Mouse (Mus musculus): ENCODE results near the gene Sstr2.
A peak's percentile ranks its signal among the peaks of the same experiment; 100 is the strongest.

Gene Sstr2

DNA sequence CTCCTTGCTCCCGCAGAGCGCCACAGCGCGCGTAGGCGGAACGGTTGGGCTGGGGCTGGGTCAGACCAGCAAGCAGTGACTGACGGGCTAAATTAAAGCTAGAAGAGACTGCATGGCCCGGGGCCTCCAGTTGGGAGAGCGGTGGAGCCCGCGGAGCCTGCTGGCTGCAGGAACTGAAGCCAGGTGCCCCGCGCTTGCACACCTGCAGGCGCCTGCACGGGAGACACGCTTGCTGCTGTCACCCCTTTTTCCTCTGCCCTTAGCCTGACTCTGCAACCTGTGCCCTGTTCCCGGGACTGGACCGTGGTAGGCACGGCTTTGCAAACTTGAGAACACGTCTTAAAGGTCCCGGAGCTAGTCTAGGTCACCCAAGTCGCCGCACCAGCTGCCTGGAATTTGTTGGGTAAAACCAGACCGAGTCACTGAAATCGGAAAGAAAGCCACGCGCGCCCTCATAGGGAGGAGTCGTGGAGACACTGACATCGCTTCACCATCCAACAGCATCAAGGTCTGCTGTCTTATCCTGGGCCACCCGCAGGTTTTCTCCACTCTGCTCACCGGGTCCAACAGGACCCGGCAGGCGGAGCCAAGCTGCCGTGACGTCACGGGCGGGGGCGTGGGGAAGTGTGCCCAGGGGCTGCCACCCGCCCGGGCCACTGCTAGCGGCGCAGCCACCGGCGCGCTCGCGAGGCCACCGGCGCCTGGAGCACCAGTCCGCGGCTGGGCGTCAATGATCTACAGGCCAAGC, at the start of gene Sstr2:
Gene Sstr2, plus strand, starts transcription at position 671 of the 748 bp plus-strand sequence.
- peak; percentile 81 for DNase-seq

DNA sequence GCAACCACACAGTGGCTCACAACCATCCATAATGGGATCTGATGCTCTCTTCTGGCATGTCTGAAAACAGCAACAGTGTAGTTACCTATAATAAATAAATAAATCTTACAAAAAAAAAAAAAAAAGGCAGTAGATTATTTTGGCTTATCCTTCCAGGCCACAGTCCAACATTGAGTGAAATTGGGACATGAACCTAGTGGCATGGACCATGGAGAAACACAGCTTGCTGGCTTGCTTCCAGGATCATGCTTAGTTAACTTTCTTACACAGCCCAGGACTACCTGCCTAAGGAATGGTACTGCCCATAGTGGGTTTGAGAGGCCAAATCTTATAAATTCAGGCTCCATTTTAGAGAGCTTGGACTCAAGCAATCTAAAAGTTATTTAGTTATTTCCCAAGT, 47.5 kb upstream of the Sstr2 start:
- no peak for DNase-seq

DNA sequence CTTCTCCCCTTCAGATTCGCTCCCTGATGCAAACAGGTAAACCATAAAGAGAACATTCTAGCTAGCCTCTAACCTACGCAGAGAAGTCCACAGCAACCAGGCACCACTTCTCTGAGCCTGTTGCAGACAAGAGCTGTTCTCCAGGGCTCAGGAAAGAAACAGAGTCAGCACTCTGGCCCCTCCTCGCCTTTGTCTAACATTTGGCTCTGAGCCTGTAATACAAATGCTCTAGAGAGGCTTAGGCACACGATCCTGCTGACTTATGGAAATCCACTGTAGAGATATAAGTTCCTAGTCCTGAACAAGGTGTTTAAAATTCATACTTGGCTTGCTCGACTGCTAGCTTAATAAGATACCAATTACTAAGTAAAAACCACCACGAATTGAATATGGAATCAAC, 46.5 kb upstream of the Sstr2 start:
- DNase-seq, result no peak

DNA sequence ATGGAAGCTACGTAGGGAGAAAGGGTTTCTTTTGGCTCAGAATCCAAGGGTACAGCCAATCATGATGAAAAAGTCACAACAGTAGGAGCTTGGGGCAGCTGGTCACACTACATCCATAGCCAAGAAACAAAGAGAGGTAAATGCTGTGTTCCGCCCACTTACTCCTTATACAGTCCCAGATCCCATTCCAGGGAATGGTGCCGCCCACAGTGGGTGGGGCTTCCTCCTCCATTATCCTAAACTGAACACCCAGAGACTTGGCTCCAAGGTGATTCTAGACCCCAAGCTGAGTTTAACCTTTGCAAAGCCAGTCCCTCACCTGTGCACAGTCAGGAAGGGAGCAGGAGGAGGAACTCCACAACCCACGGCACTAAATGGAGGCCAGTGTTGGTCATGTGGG, 41.9 kb upstream of the Sstr2 start:
- DNase-seq, result no peak

DNA sequence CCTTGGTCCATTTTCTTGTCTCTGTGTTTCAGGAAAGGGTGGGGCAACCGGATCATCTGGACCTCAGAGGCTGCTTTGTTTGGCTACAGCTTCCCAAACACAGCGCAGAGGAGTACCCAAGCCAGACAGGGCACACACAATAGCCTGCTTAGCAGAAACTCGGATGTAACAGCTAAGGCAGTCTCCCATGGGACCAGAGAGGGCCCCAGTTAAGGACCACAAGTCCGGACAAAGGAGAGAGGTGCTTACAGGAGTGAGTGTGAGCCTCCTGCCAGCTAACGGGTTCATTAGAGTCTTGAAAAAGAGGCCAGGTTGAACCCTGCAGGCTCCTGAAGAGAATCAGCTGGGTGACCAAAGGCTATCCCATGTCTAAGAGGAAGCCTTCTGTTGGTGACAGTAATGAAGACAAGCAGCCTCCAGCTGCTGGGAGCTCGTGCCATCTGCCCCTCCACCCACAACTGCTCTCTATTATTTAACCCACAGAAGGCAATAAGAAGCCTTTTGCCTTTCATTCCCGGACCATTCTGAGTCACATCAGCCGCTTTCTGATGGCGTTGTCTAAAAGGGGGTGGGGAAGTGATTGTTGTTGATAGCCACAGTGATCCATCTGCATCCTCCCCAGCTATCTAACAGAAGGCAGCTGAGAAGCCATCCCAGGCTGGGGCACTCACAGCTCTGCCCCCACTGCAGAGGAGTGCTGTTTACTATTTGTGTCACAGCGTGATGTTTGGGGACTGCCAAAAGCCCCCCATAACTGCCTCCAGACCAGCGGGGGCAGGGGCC, 35.1 kb upstream of the Sstr2 start:
- DNase-seq, result peak; percentile 25

DNA sequence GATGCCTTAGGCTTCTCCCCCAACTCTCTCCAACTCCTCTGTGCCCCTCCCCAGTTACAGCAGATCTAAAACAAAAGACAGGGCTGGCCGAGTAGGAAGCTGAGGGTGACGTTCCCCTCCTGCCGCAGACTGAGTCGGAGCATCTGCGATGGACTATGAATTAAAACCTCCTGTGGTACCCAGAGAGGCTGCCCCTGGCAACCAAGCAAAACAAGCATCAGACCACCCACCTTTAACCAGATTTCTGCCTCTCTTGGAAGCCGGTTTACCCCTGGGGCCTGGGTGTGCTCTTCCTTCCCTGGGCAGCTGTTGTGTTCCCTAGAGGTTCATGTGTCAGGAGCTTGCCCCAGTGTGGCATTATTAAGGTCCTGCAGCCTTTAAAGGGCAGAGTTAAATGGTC, 32.7 kb upstream of the Sstr2 start:
- DNase-seq, result no peak

DNA sequence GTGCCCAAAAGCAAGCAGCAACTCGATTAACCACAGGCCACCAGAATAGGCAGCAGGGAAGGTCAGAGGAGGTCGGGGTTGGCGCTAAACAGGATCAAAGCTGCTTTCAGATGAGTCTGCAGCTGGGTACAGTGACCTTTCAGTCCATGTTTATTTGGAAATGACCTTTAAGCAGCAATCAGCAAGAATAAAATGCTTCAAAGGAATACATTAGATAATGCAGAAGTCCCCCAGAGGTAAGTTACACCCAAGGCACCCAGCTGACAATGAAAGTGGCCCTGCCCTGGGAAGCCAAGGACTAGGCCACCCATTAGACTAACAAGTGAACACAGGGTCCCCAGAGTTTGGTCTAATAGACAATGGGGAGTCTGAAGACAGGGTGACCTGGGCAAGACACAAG, 30.2 kb upstream of the Sstr2 start:
- DNase-seq, result no peak

DNA sequence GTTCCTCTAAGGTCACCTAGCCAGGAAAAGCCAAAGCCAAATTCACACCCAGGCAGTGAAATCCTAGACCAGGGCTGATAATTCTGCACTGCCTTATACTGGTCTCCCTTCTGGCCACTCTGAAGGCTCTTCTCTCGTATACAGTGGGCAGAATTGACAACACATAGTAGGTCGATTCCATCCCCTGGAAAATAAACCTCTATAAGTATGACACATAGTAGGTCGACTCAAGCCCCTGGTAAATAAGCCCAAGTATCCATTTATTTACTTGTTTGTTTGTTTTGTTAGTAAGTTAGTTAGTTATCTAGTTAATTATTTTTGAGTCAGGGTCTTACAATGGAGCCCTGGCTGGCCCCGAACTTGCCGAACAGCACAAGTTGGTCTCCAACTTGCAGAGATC, 24.0 kb upstream of the Sstr2 start:
- no peak for DNase-seq

DNA sequence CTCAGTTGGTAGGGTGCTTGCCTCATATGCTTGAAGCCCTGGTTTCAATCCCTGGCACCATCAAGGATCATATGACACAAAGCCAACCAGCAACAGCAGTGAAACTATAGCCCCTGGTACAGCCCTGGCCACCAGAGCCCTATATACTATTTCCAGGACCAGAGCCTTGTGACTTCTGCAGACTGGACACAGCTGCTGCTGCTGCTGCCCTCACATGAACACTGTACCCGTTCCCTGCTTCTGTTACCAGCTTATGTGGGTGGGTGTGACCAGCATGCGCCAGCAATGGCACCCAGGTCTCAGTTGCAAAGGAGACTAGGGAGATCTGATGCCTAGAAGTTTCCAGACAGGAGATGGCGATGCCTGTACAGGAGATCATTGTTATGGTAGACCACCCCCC, 21.5 kb upstream of the Sstr2 start:
- DNase-seq, result no peak

DNA sequence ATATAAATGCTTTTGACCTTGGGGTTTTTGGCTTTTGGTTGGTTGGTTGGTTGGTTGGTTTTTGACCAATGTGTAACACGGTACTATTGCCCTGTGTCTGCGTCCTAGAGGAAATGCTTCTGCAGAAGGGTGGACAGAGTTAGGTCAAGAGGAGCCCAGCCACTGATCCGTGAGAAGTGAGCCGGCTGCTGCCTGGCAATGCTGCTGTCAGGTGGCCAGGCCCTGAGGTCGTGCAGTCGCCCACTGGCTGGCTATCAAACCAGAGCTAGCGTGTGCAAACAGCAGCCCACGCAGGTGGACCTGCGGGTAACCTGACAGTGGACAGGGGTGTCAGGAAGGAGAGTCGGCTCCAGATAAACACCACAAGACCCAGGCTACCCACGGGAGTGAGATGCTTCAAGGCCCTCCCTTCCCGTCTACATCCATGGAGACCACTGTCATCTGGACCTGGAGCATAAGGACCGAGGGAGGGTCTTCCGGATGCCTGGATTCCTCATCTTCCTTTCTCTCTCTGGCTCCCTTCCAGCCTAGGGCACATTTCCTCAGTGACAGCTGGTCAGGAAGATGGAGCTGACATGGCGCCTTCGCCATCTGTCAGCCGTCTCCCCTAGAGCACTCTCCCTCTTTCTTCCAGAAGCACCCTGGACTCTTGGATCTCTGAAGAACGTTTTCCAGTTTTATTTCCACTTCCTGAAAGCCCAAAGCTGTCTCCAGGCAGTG, 18.5 kb upstream of the Sstr2 start:
- DNase-seq, result no peak

DNA sequence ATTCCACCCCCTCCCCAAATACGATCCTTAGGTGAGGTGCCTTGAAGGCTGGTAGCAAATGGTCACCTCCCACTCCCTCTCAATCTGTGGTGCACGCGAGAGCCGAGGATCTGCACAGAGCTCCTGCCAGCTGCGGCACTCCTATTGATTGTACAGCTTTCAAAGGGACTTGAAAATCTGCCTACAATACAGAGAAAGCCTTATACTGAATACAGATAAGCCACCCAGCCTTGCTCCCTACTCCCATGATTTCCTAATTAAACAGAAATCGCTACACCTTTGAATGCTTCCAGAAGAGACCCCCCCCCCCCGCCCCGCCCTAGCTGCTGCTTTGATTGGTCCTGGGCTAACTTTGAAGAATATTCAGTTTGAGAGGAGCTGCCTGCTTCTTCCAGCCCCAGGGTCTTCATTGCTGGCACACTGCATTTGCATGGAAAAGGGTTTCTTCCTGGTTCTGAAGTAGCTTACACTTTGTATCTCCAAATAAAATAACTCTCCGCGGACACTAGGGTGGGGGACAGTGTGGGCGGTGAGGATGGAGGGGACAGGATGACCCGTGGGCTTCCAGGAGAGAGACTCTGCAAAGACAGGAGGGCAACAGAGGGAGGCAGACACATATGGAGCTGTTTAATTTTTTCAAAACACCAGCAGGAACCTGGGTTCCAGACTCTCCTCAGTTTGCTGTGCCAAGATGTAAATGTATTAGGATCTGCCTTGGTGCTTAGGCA, 17.4 kb upstream of the Sstr2 start:
- DNase-seq, result no peak

DNA sequence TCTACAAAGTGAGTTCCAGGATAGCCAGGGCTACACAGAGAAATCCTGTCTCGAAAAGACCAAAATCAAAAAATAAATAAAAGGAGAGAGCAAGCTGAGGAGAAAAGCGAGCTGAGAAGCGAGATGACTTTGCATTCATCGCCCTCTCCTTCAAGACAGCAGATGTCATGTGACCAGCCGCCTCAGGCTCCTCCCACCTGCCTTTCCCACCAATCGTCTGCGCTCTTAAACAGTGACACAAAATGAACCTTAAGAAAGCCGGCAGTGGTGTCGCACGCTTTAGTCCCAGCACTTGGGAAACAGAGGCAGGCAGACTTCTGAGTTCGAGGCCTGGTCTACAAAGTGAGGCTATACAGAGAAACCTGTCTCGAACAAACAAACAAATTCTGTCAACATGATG, 11.6 kb upstream of the Sstr2 start:
- no peak for DNase-seq

DNA sequence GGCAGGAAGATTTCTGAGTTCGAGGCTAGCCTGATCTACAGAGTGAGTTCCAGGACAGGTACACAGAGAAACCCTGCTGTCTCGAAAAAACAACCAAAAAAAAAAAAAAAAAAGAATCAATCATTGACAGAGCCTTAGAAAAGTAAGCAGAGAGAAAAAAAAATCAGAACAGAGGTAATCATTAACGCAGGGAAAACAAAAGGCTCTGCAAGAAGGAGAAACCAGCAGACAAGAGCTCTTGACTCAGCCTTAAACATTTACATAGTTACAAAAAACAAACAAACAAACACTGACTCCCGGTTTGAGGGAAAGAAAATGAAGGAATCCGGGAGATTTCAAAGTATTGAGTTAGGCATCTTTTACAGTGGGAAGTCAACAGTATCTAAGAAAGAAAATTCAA, 9.6 kb upstream of the Sstr2 start:
- no peak for DNase-seq

DNA sequence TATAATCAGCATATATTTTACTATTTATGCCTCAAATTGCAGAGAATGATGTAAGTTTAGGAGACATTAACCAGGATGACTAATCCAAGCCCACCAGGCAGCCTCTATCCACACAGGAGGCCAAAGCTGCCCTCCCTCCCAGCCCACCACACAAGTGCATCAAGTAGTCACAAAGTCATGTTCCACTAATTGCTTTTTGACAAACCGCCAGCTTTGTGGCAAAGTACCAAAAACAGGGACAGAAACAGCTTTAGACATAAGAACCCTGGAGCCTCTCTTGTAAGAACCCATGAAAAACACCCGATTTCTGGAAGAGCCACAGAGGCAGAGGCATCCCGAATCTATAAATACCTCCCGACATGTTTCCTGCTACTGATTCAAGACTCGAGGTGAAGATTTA, 8.9 kb upstream of the Sstr2 start:
- peak; percentile 38 for DNase-seq

DNA sequence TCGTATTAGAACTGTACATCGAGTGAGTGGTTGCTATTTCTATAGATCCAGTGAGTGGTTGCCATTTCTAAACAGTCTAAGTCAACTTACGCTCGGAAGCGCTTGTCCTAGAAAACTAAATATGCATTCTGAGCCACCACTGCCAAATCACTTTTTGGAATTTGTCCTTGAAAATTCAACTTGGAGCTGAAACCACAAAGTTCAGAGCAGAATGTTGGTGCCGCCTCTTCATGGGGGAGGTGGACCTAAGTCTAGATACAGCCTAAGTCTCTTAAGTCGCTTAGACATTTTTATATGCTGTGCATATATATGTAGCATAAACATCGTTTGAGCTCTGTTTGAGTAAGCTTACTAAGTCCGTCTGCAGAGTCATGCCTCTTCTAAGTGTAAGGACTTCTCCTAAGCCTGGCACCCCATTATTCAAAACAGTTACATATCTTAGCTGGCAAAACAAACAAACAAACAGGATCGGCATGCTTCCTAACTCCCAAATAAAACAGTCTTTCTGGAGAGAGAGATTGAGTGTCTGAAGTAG, 8.0 kb upstream of the Sstr2 start:
- no peak for DNase-seq

DNA sequence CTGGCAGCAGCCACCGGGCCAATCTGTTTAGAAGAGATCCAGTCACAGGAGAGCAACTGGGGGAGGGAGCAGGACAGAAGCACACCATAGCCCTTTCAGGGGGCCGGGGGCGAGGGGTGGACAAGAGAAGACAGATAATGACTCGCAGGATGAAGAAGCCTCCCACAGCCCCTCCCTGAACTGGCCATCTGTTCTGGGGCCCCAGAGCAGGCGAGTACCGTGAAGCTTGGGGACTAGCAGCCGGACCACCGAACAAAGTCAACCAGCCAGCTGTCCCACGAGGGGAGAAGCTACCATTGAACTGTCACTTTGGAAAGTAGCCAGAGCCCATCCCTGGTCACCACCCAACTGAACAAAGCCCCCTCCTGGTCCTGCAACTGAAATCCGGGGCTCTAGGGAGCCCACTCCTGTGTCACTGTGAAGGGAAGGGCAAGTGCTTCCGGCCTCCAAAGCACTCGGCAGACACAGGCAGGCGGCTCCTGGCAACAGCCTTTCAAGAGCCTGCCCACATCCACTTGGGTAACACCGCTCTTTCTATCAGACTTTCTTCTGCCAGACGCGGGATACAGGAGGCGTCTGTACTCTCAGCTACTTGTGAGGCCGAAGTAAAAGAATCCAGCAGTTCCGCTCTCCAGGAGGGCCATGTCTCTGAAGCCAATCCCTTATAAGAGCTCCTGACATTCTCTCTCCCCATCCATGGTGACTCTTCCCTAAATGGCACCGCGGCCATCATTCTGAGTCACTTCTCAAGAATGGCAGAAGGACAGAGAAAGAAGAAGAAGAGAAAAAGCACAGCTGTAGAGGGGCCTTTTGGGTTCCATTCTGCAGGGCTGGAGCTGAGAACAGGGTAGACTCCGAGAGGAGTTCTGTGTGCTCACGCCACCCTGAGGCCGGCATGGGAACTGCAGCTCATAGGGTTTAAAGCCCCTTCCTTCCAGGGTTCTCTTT, 7.2 kb upstream of the Sstr2 start:
- DNase-seq, result peak; percentile 62

DNA sequence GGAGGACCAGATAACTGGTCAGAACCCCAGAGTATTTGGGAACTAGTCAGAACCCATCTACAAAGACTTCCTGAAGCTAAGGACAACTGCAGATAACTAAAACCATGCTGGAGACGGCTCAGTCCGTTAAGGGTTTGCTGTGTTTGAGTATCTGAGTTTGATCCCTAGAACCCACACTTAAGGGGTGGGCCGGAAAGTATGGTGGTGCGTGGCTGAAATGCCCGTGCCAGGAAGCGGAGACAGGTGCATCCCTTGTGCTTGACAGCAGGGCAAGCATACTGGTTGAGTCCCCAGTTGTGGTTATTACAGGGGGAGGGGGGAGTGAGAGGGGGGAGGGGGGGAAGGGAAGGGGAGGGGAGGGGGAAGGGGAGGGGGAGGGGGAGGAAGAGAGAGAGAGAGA, 4.7 kb upstream of the Sstr2 start:
- DNase-seq, result no peak

DNA sequence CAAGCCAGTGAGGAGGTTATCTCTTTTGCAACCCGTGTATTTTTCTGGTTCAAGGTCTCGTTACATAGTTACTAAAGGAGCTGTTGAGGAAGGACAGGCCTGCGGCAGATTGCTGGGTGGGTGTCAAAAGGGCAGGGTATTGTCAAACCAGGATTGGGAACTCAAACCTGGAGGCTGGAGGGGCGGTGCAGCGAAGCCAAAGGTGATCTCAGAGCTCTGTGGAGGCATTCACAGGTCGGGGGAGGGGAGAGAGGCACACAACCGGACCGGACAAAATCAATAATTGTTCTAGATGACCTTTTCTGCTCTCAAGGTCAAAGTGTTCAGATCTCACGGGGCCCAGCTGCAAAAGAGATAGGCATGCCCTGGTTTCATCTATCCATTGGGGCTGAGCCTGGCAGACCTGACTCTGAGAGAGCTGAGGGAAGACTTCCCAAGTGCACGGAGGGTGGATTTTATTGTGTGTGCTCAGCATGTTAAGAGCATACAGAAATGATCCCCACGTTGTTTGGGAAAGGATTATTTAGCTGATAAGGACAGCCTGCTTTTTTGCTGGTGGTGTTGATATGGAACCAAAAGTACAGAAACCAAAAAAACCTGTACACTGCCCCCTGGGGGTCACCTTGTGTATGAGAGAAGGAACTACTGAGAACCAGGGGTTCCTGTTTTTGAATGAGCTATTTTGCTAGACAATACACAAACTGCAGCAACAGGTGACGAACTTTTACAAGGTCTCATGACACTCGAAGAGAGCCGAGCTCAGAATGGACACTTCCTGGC, 1.8 kb upstream of the Sstr2 start:
- peak; percentile 83 for DNase-seq

DNA sequence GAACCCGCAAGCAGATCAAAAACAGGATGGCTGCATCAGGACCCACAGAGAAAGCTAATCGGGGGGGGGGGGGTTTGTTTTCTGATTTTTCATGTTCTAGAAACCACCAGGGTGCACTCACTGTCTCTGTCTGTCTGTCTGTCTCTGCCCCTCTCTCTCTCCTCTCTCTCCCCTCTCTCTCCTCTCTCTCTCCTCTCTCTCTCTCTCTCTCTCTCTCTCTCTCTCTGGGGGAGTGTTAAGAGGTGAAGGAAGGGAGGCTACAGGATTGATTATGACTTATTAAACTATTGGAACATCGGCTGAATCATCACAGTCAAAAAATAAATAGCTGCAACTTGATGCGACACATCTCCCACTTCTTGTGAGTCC, 855 bp upstream of the Sstr2 start:
- no peak for DNase-seq

DNA sequence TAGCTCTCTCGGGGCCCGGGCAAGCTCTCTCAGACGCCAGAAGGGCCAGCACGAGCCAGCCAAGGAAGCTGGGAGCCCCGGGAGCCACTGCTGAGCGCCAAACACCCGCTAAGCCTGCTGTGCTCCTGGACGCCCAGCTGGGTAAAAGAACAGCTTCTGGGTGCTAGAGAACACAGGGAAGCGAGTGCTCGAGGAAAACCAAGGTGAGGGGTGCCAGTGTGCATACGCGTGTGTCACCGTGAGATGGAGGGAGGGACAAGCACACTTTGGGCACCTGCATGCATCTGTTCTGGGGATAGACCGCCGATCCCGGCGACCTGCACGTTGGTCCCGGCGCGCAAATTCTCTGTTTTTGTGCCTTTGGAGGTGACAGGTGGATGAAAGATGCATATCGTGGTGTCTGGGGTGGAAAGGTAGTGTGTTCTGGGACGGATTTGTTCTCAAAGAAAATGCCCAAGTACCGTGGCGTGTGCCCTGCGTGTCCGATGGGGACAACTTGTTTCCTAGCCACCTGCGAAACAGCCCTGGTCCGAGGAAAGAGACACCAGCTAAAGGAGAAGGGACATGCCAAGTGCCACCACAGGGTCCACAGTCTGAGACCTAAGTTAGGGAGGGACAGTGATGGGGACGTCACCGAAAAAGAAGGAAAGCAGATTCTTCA, 408 bp downstream of the Sstr2 start:
- no peak for DNase-seq
